Mouse (Mus musculus) embryonic facial prominence, embryonic 11.5 days (tissue): ENCODE results near the gene Gm9732. TPM values are rescaled to one million over a fixed set of nuclear protein-coding genes. Genes with fewer than 3 reads are reported as not detected.
"Not testable (repeated sequence)": the region's sequence is repeated elsewhere in the genome, so short reads cannot be mapped to it uniquely, and the experiment has no call there.

ENCODE experiments used
- ATAC-seq: fragments of 200-750 bp; cut with Nextera tagmentation; replicated peaks from 2 replicates; pipeline ENCODE4 v1.8.0; 2017; ENCODE audit warnings: low read depth; ENCODE audit not compliant: insufficient number of reproducible peaks, low FRiP score, low TSS enrichment
- DNase-seq: peaks from one replicate; pipeline ENCODE4 v3.0.0-alpha.2; 2015; ENCODE audit warnings: low spot score
- H3K27ac ChIP-seq: fragments of 300-500 bp; sonication (generic); replicated peaks from 2 replicates; pipeline ENCODE4 v1.5.1; 2014; ENCODE audit warnings: mild to moderate bottlenecking, low read depth, low read length, control low read depth
- H3K27me3 ChIP-seq: fragments of 300-500 bp; sonication (generic); 2 replicates; pipeline ENCODE4 v1.6.1; 2014; ENCODE audit warnings: mild to moderate bottlenecking, low read length, moderate library complexity, mixed read lengths; ENCODE audit not compliant: control insufficient read depth, insufficient read depth
- H3K36me3 ChIP-seq: fragments of 300-500 bp; sonication (generic); replicated peaks from 2 replicates; pipeline ENCODE4 v1.6.1; 2014; ENCODE audit warnings: low read depth, mild to moderate bottlenecking, low read length, moderate library complexity, mixed read lengths; ENCODE audit not compliant: control insufficient read depth, insufficient read depth
- H3K4me1 ChIP-seq: fragments of 300-500 bp; sonication (generic); 2 replicates; pipeline ENCODE4 v1.6.1; 2014; ENCODE audit warnings: low read length, mixed read lengths; ENCODE audit not compliant: control insufficient read depth, insufficient read depth
- H3K4me2 ChIP-seq: fragments of 300-500 bp; sonication (generic); 2 replicates; pipeline ENCODE4 v1.6.1; 2014; ENCODE audit warnings: low read depth, mild to moderate bottlenecking, control low read depth, low read length, moderate library complexity
- H3K4me3 ChIP-seq: fragments of 300-500 bp; sonication (generic); 2 replicates; pipeline ENCODE4 v1.5.1; 2014; ENCODE audit warnings: low read depth, low read length, control low read depth
- H3K9ac ChIP-seq: fragments of 300-500 bp; sonication (generic); replicated peaks from 2 replicates; pipeline ENCODE4 v1.6.1; 2014; ENCODE audit warnings: mild to moderate bottlenecking, control low read depth, low read length
- H3K9me3 ChIP-seq: fragments of 300-500 bp; sonication (generic); replicated peaks from 2 replicates; pipeline ENCODE4 v1.6.1; 2016; ENCODE audit warnings: mild to moderate bottlenecking, low read length, inconsistent platforms, mixed read lengths; ENCODE audit not compliant: control insufficient read depth
- WGBS: fragments of 180-500 bp; shearing (Covaris S2); extraction: QIAGEN DNeasy Blood & Tissue Kit; methylation state at CpG from one replicate; pipeline ENCODE4 v1.1.7; 2014; 5-methylcytosine and 5-hydroxymethylcytosine counted together
- polyA plus RNA-seq: library from polyadenylated mRNA; unstranded; fragments of >200 nt; fragmentation: Nextera tagmentation; extraction: Ambion mirVana; gene quantifications from 2 replicates; pipeline ENCODE4 v1.2.1, GENCODE M21; 2014

Gene Gm9732
- polyA plus RNA-seq = not detected in 2 replicates

GRCm38 (mm10) chr14:43274986-43275511, at the start of gene Gm9732:
Gm9732 (plus strand) TSS chr14:43275036.
- not testable (repeated sequence) for H3K27me3 ChIP-seq, H3K4me3 ChIP-seq, H3K9me3 ChIP-seq, ATAC-seq, H3K9ac ChIP-seq, H3K36me3 ChIP-seq, H3K4me1 ChIP-seq, H3K27ac ChIP-seq, H3K4me2 ChIP-seq, DNase-seq
- 90% methylated on average over 8 of the region's 8 CpGs for WGBS

GRCm38 (mm10) chr14:43235204-43235603, 39.6 kb upstream of the Gm9732 start, which contains the start of gene Gm8122:
Gm8122 (minus strand) TSS chr14:43235304.
- H3K9me3 ChIP-seq, H3K27ac ChIP-seq, H3K36me3 ChIP-seq, H3K4me2 ChIP-seq, H3K4me1 ChIP-seq, H3K9ac ChIP-seq, H3K4me3 ChIP-seq, H3K27me3 ChIP-seq, DNase-seq, ATAC-seq: not testable (repeated sequence)
- WGBS = 97% methylated on average over 3 of the region's 4 CpGs

GRCm38 (mm10) chr14:43237769-43238168, 37.1 kb upstream of the Gm9732 start:
- not testable (repeated sequence) for H3K9ac ChIP-seq, H3K9me3 ChIP-seq, H3K36me3 ChIP-seq, H3K4me2 ChIP-seq, H3K4me3 ChIP-seq, H3K27me3 ChIP-seq, H3K27ac ChIP-seq, ATAC-seq, DNase-seq, H3K4me1 ChIP-seq

- WGBS = 11% methylated on average over 9 of the region's 12 CpGs
- not testable (repeated sequence) for DNase-seq, H3K4me1 ChIP-seq, H3K9ac ChIP-seq, H3K4me3 ChIP-seq, H3K27me3 ChIP-seq, H3K36me3 ChIP-seq, H3K4me2 ChIP-seq, H3K9me3 ChIP-seq, ATAC-seq, H3K27ac ChIP-seq
These were observed 25.1 kb upstream of the Gm9732 start for GRCm38 (mm10) chr14:43249611-43250170.

DNA sequence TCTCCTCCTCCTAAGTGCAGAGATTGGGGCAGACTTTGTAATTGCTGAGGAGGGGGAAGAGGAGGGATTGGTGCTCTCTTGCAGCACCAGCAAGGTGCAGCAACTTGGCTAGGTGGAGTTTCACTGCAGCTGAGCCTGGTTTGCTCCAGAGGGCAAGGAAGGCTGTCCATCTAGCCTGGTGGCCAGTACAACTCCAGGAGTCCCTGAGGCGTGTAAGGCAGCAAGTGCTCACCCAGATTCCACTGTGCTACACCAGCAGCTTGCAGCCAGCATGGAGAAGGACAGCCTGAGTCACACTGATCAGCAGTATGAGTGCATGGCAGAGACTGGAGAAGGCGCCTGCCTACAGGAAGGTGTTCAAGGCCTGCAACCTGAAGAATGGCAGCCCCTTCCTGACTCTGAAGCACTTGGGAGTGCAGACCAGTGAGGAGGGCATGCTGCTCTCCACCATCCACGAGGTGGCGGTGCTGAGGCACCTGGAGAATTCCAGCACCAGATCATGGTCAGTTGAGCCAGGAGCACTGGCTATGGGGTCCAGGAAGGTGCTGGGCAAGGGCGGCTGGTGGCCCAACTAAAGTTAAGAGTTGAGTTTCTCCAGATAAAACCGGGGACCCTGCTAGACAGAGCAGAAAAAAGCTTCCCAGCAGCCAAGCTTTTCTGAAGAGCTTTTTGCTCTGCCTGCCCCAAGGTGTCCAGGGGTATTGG, 24.1 kb upstream of the Gm9732 start:
- H3K27ac ChIP-seq, DNase-seq, H3K4me1 ChIP-seq, H3K9ac ChIP-seq, ATAC-seq, H3K9me3 ChIP-seq, H3K4me3 ChIP-seq, H3K4me2 ChIP-seq, H3K36me3 ChIP-seq, H3K27me3 ChIP-seq: not testable (repeated sequence)
- WGBS = 19% methylated on average over 4 of the region's 6 CpGs

DNA sequence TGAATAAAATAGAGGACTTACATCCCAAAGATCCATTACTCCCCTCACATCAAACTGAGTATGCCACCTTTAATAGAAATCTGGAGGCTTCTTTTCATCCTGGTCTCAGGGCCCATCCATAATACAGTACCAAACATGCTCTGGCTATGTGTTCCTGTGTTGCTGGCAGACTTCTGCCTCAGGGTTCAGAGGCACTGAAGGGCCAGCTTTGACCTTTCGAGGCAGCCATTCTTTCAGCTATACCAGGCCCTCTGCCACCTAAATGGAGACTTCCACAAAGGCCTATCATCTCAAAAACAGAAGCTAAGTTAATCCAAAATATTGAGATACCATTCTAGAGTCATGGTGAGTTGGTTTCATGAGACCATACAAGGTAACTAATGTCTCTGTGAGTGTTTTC, 18.3 kb upstream of the Gm9732 start:
- ATAC-seq, H3K4me2 ChIP-seq, H3K4me1 ChIP-seq, H3K27me3 ChIP-seq, H3K27ac ChIP-seq, H3K9me3 ChIP-seq, H3K36me3 ChIP-seq, DNase-seq, H3K4me3 ChIP-seq, H3K9ac ChIP-seq: not testable (repeated sequence)
- WGBS = 73% methylated on average over 1 of the region's 1 CpGs

DNA sequence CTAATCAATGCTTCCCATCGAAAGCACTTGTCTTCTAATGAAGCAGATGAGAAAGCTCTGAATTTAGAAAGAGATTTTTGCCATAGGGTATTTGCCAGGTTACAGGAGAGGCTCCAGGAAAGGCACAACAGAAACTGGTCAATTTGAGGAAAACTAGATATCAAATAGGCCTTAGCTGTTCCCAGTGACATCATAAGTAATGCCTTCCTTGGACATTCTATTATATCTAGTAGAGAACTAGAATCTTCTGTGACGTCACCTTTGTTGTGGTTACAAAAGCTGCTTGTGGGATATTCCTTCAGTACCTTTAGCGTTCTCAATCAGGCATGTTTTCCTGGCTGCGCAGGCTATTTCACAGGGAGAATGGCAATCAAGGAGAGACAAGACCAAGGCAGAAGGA, 16.5 kb upstream of the Gm9732 start, which contains the start of gene Gm8126:
Gm8126 (plus strand) TSS at position 301 of the 400 bp plus-strand sequence.
- WGBS = 94% methylated on average over 2 of the region's 4 CpGs

DNA sequence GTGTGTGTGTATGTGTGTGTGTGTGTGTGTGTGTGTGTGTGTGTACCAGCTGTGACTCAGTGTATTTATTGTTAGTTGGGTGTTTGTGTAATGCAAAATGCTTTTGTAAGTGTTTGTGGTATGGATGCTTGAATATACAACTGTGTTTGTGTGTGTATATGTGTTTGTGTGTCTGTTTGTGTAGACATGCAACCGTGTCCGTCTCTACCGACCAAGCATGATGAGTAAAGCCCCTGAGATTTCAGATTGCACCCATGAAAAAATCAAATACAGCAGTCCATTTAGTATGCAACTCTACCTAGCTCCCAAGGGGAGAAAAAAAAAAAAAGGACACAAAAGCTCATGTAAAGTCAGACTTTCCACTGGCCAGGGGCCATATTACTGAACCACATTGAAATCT, 11.4 kb upstream of the Gm9732 start:
- H3K4me1 ChIP-seq, H3K27ac ChIP-seq, H3K36me3 ChIP-seq, DNase-seq, H3K4me3 ChIP-seq, H3K4me2 ChIP-seq, H3K27me3 ChIP-seq, H3K9me3 ChIP-seq, ATAC-seq, H3K9ac ChIP-seq: not testable (repeated sequence)
- whole genome bisulfite sequencing = 74% methylated on average over 3 of the region's 3 CpGs

More for the DNA sequence above, 16.5 kb upstream of the Gm9732 start, which contains the start of gene Gm8126:
- H3K9ac ChIP-seq, DNase-seq, H3K4me2 ChIP-seq, H3K27me3 ChIP-seq, H3K36me3 ChIP-seq, H3K9me3 ChIP-seq, H3K27ac ChIP-seq, H3K4me3 ChIP-seq, H3K4me1 ChIP-seq, ATAC-seq: not testable (repeated sequence)
